Mouse (Mus musculus) MEL (cell line): Measurements from ENCODE around the gene Rad17. TPM values are rescaled to one million over a fixed set of nuclear protein-coding genes. Genes with fewer than 3 reads are reported as not detected.
A peak's percentile ranks its signal among the peaks of the same experiment; 100 is the strongest.

Experiments
- DNase-seq: peaks from one replicate; pipeline ENCODE4 v3.0.0; 2011; ENCODE audit warnings: low read depth, low spot score
- H3K27ac ChIP-seq: 2 replicates; pipeline ENCODE4 v1.5.1; 2012; ENCODE audit warnings: low read depth, mild to moderate bottlenecking, control low read depth, low read length, moderate library complexity; ENCODE audit not compliant: control insufficient read depth
- H3K27me3 ChIP-seq, 2 experiments: fragments of 150-350 bp in 1 of 2; sonication (generic) in 1 of 2; 2 replicates each; pipeline ENCODE4 v1.6.1; 2012; ENCODE audit warnings: low read length in 2 of 2, mild to moderate bottlenecking in 2 of 2, improper control_type of control experiment in 1 of 2, moderate library complexity in 1 of 2; ENCODE audit not compliant: insufficient read depth in 2 of 2, control insufficient read depth in 1 of 2
- H3K36me3 ChIP-seq, 2 experiments: 2 replicates each; pipeline ENCODE4 v1.6.1; 2012 to 2014; ENCODE audit warnings: low read length in 2 of 2, improper control_type of control experiment in 1 of 2, inconsistent platforms in 1 of 2, mild to moderate bottlenecking in 1 of 2; ENCODE audit not compliant: insufficient read depth in 2 of 2, control insufficient read depth in 1 of 2
- H3K4me1 ChIP-seq, 2 experiments: fragments of 150-350 bp in 1 of 2; sonication (generic) in 1 of 2; 2 replicates each; pipeline ENCODE4 v1.6.1; 2012; ENCODE audit warnings: low read length in 2 of 2, improper control_type of control experiment in 1 of 2, mild to moderate bottlenecking in 1 of 2; ENCODE audit not compliant: insufficient read depth in 2 of 2, control insufficient read depth in 1 of 2
- H3K4me3 ChIP-seq, 2 experiments: fragments of 150-350 bp in 1 of 2; sonication (generic) in 1 of 2; 2 replicates each; pipeline ENCODE4 v1.5.1; 2012; ENCODE audit warnings: low read depth in 2 of 2, low read length in 2 of 2, mild to moderate bottlenecking in 2 of 2, moderate library complexity in 2 of 2, control low read depth in 1 of 2, improper control_type of control experiment in 1 of 2; ENCODE audit not compliant: control insufficient read depth in 1 of 2, insufficient read depth in 1 of 2
- H3K79me2 ChIP-seq: 2 replicates; pipeline ENCODE4 v1.6.1; 2012; ENCODE audit warnings: mild to moderate bottlenecking, low read length, moderate library complexity; ENCODE audit not compliant: control insufficient read depth, poor library complexity, insufficient read depth
- H3K9ac ChIP-seq: 2 replicates; pipeline ENCODE4 v1.6.1; 2012; ENCODE audit warnings: low read depth, mild to moderate bottlenecking, control low read depth, low read length, moderate library complexity; ENCODE audit not compliant: control insufficient read depth, poor library complexity, severe bottlenecking
- H3K9me3 ChIP-seq: fragments of 150-350 bp; sonication (generic); replicated peaks from 2 replicates; pipeline ENCODE4 v1.6.1; 2012; ENCODE audit warnings: mild to moderate bottlenecking, low read length, improper control_type of control experiment, moderate library complexity; ENCODE audit not compliant: insufficient read depth
- BHLHE40 ChIP-seq: IDR thresholded peaks from 2 replicates; pipeline ENCODE4 v1.6.1; 2012; ENCODE audit warnings: low read depth, mild to moderate bottlenecking, inconsistent platforms, low read length, improper control_type of control experiment, borderline replicate concordance
- CHD2 ChIP-seq: IDR thresholded peaks from 2 replicates; pipeline ENCODE4 v1.6.1; 2011; ENCODE audit warnings: low read length, improper control_type of control experiment
- E2F4 ChIP-seq: IDR thresholded peaks from 2 replicates; pipeline ENCODE4 v1.6.1; 2011; ENCODE audit warnings: low read depth, low read length, improper control_type of control experiment, borderline replicate concordance
- ELF1 ChIP-seq: IDR thresholded peaks from 2 replicates; pipeline ENCODE4 v1.6.1; 2014; ENCODE audit warnings: low read depth, mild to moderate bottlenecking, inconsistent platforms, low read length, improper control_type of control experiment, moderate library complexity
- GATA1 ChIP-seq: IDR thresholded peaks from 2 replicates; pipeline ENCODE4 v1.6.1; 2011; ENCODE audit warnings: low read depth, low read length, improper control_type of control experiment
- JUND ChIP-seq: IDR thresholded peaks from 2 replicates; pipeline ENCODE4 v1.6.1; 2011; ENCODE audit warnings: low read depth, mild to moderate bottlenecking, improper control_type of control experiment, low read length
- MAX ChIP-seq: IDR thresholded peaks from 2 replicates; pipeline ENCODE4 v1.6.1; 2011; ENCODE audit warnings: low read length, improper control_type of control experiment
- MEF2A ChIP-seq: IDR thresholded peaks from 2 replicates; pipeline ENCODE4 v1.6.1; 2014; ENCODE audit warnings: low read depth, mild to moderate bottlenecking, inconsistent platforms, low read length, improper control_type of control experiment; ENCODE audit not compliant: poor library complexity, insufficient replicate concordance, severe bottlenecking; ENCODE audit errors: extremely low read depth
- MYB ChIP-seq: IDR thresholded peaks from 2 replicates; pipeline ENCODE4 v1.6.1; 2011; ENCODE audit warnings: mild to moderate bottlenecking, low read depth, low read length, improper control_type of control experiment
- POLR2AphosphoS2 ChIP-seq: IDR thresholded peaks from 2 replicates; pipeline ENCODE4 v1.6.1; 2011; ENCODE audit warnings: low read length, improper control_type of control experiment
- POLR2AphosphoS5 ChIP-seq: IDR thresholded peaks from 2 replicates; pipeline ENCODE4 v1.6.1; 2012; ENCODE audit warnings: low read depth, borderline replicate concordance, mild to moderate bottlenecking, inconsistent platforms, low read length, moderate library complexity, mixed read lengths
- RAD21 ChIP-seq: IDR thresholded peaks from 2 replicates; pipeline ENCODE4 v1.6.1; 2011; ENCODE audit warnings: mild to moderate bottlenecking, low read depth, low read length, improper control_type of control experiment
- TAL1 ChIP-seq: IDR thresholded peaks from 2 replicates; pipeline ENCODE4 v1.6.1; 2012; ENCODE audit warnings: mild to moderate bottlenecking, inconsistent platforms, low read length, moderate library complexity, mixed read lengths
- USF1 ChIP-seq: IDR thresholded peaks from 2 replicates; pipeline ENCODE4 v1.6.1; 2014; ENCODE audit warnings: low read depth, mild to moderate bottlenecking, inconsistent platforms, low read length, improper control_type of control experiment, moderate library complexity
- ZNF384 ChIP-seq: IDR thresholded peaks from 2 replicates; pipeline ENCODE4 v1.6.1; 2012; ENCODE audit warnings: low read depth, mild to moderate bottlenecking, inconsistent platforms, low read length, improper control_type of control experiment
- polyA plus RNA-seq, 2 experiments: library from polyadenylated mRNA; stranded (reverse) in 1 of 2; unstranded in 1 of 2; fragments of >175 nt in 1 of 2; fragments of >200 nt in 1 of 2; gene quantifications; 2 replicates each; pipeline versions ENCODE4 v1.2.1 to v1.2.4; 2012; ENCODE audit warnings: low replicate concordance in 2 of 2, low read depth in 1 of 2; ENCODE audit not compliant: insufficient read length in 2 of 2, insufficient read depth in 1 of 2, missing spikeins in 1 of 2
- total RNA-seq: library from RNA; depleted of rRNA; stranded (reverse); fragments of 300-350 nt; gene quantifications from 2 replicates; pipeline ENCODE4 v1.2.3, GENCODE M21; 2012

Gene Rad17
- total and polyA plus RNA-seq, 3 experiments, result 21.7 to 31.2 TPM; not detected in 1

GRCm38 (mm10) chr13:100651439-100652186, 762 bp upstream of the Rad17 start, which contains the start of gene Taf9 (continued):
- TF ChIP-seq MAX (no peak), E2F4 (0 out of 2 replicates have a peak, but pooled peaks have one; percentile 58), POLR2AphosphoS5 (no peak)

GRCm38 (mm10) chr13:100648223-100648622, 2.6 kb downstream of the Rad17 start:
- Histone ChIP-seq H3K9ac (no peak overlapping the region), H3K4me1 (peaks cover 0 to 3% of the 10 kb centered on the region in 2 experiments; a peak in 2 of 4 replicates), H3K4me3 (no peak overlapping the region), H3K27ac (no peak overlapping the region), H3K9me3 (no peaks in the 10 kb centered on the region), H3K79me2 (peaks cover 24% of the 10 kb centered on the region), H3K36me3 (peaks cover 2 to 17% of the 10 kb centered on the region in 2 experiments; a peak in 3 of 4 replicates), H3K27me3 (no peaks in the 10 kb centered on the region)
- no peak for DNase-seq
- no peak for TF ChIP-seq ELF1
- TF ChIP-seq TAL1, result no peak
- TF ChIP-seq GATA1, result no peak
- no peak for TF ChIP-seq CHD2
- no peak for TF ChIP-seq RAD21
- TF ChIP-seq BHLHE40, result no peak
- no peak for TF ChIP-seq MYB
- no peak for TF ChIP-seq ZNF384
- no peak for TF ChIP-seq POLR2AphosphoS2
- no peak for TF ChIP-seq JUND
- no peak for TF ChIP-seq MEF2A
- no peak for TF ChIP-seq USF1

- Histone ChIP-seq H3K36me3 (peaks cover 0 to 26% of the 10 kb centered on the region in 2 experiments; a peak in 2 of 4 replicates), H3K27ac (no peak overlapping the region)
Observed at GRCm38 (mm10) chr13:100642471-100643209, 8.2 kb downstream of the Rad17 start.

More at GRCm38 (mm10) chr13:100642471-100643209, 8.2 kb downstream of the Rad17 start:
- no peak overlapping the region for H3K9ac ChIP-seq
- no peak for DNase-seq
- H3K4me3 ChIP-seq, result no peak overlapping the region
- no peaks in the 10 kb centered on the region for H3K4me1 ChIP-seq
- H3K27me3 ChIP-seq, result no peaks in the 10 kb centered on the region
- no peaks in the 10 kb centered on the region for H3K79me2 ChIP-seq
- TF ChIP-seq ZNF384 (peak; percentile 31; the same call in 1 of the 2 replicates), GATA1 (no peak)
- H3K9me3 ChIP-seq, result no peaks in the 10 kb centered on the region
